7 mouse cellular contexts compared by ENCODE assay signal in the genomic region with DNA sequence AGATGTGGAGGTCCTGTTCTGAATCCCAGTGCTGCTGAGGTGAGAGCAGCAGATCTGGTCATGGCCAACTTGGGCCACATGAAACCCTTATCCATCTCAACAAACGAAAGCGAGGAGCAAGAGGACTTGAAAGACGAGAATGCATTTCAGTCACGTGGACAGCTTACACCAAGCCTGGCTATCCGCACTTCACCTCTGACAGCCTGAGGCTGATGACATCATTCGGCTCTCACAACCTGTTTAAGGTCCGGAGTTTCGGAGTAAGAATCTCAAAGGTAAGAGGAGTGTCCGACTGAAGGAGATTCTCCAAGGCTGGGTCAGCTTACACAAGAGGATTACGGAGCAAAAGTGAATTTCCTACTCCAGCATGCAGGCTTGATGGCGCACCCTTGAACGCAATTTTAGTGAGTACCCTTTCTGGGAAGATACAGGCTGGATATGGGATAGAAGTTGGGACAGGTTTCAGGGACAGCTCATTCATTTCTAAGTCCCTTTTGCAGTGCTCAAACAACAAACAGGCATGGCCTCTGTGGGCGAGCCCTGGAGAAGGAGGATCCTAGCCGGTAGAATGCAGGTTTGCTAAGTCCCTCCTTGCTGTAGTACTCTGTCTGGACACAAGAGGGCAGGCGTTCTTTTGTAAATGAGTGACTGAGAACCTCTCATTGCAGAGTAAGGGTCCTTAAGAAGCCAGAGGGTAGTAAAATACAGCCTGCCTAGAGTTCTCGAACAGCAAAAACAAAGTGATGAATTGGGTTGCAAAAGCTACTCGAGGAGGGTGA. TPM values are rescaled to one million over a fixed set of nuclear protein-coding genes. Genes with fewer than 3 reads are reported as not detected.
DNase-seq lines count a peak whose midpoint lies in the region; ATAC-seq lines count a peak whose summit lies in the region.

No protein-coding gene starts in this region.

- DNase-seq in adrenal gland, adult 2 months: peak; percentile 71
- DNase-seq in embryo, embryonic 11 days: peak; percentile 92
- DNase-seq in gastrocnemius, postnatal 36 days: peak; percentile 27 to 53
- DNase-seq in intestine, embryonic 14.5 days (ENCODE audit: low spot score): peak; percentile 95
- DNase-seq in left cerebral cortex, postnatal 25 days (ENCODE audit: low spot score in 2 of 2): peak; percentile 81 to 87
- DNase-seq in spleen, postnatal 10 days (ENCODE audit: low spot score in 2 of 2): peak; percentile 76 to 86

- H3K36me3 ChIP-seq in intestine, embryonic 14.5 days (ENCODE audit: control insufficient read depth, insufficient read depth, low read length): no peaks in the 10 kb centered on the region
- no peaks in the 10 kb centered on the region for H3K36me3 ChIP-seq in midbrain, embryonic 13.5 days

- H3K4me3 ChIP-seq in intestine, embryonic 14.5 days (ENCODE audit: low read depth, low read length): no peak overlapping the region
- no peak overlapping the region for H3K4me3 ChIP-seq in midbrain, embryonic 13.5 days (replicated peaks)

- H3K4me1 ChIP-seq in intestine, embryonic 14.5 days (replicated peaks; ENCODE audit: control insufficient read depth, insufficient read depth, low read length): no peaks in the 10 kb centered on the region
- H3K4me1 ChIP-seq in midbrain, embryonic 13.5 days (replicated peaks): no peaks in the 10 kb centered on the region

- 0 out of 2 replicates have a peak, but pooled peaks cover 4% of the 10 kb centered on the region for H3K9me3 ChIP-seq in intestine, embryonic 14.5 days (ENCODE audit: control insufficient read depth, low read length)
- no peaks in the 10 kb centered on the region for H3K9me3 ChIP-seq in midbrain, embryonic 13.5 days

- ATAC-seq in intestine, embryonic 14.5 days (replicated peaks; ENCODE audit: low FRiP score, low TSS enrichment, low read depth): peak; percentile 59
- ATAC-seq in midbrain, embryonic 13.5 days: peak; percentile 55; the same call in 1 of the 2 replicates

- WGBS in intestine, embryonic 14.5 days: 45% methylated on average over 17 of the region's 17 CpGs
- 50% methylated on average over 17 of the region's 17 CpGs for WGBS in midbrain, embryonic 13.5 days

- H3K9ac ChIP-seq in intestine, embryonic 14.5 days (ENCODE audit: low read length): no peak overlapping the region
- no peak overlapping the region for H3K9ac ChIP-seq in midbrain, embryonic 13.5 days (replicated peaks)

- no peak overlapping the region for H3K27ac ChIP-seq in intestine, embryonic 14.5 days (ENCODE audit: low read depth)
- H3K27ac ChIP-seq in midbrain, embryonic 13.5 days: no peak overlapping the region

- H3K27me3 ChIP-seq in intestine, embryonic 14.5 days (replicated peaks; ENCODE audit: control insufficient read depth, insufficient read depth, low read length): no peaks in the 10 kb centered on the region
- H3K27me3 ChIP-seq in midbrain, embryonic 13.5 days: no peaks in the 10 kb centered on the region

- intact Hi-C loops in gastrocnemius, postnatal 36 days (cut with DNase I): loop anchor here (2.0 kb wide), 1 partner anchor 100 kb away; no protein-coding TSS in a partner anchor
- intact Hi-C loops in left cerebral cortex, postnatal 25 days (cut with DNase I): loop anchor here (2.0 kb wide), 2 partner anchors 102 to 122 kb away; no protein-coding TSS in a partner anchor

- peak overlapping the region; percentile 27; the same call in 1 of the 2 replicates for H3K4me2 ChIP-seq in intestine, embryonic 14.5 days (ENCODE audit: low read length)
- no peak overlapping the region for H3K4me2 ChIP-seq in midbrain, embryonic 13.5 days (replicated peaks)

RNA-seq across cellular contexts. Expression of gene Plbd1, which starts 41.2 kb away (rescaled TPM):
- 10 to 100 TPM; 43.6 to 48.3 TPM for total RNA-seq in adrenal gland, adult 2 months (2021)
- 8.9 and 11.5 TPM in 2 replicates for polyA plus RNA-seq in adrenal gland, adult 2 months (2012; rRNA removed)
- total RNA-seq in gastrocnemius, postnatal 36 days (2021): 10 to 100 TPM; 13.7 to 16.8 TPM
- polyA plus RNA-seq in intestine, embryonic 14.5 days (2014; fragmentation: Nextera tagmentation; extraction: Ambion mirVana): 6.1 and 7.5 TPM in 2 replicates
- under 1 TPM; 0.16 to 0.30 TPM for total RNA-seq in left cerebral cortex, postnatal 25 days (2021)
- polyA plus RNA-seq in midbrain, embryonic 13.5 days (2015; fragmentation: Nextera tagmentation; extraction: Ambion mirVana): 0.24 and 0.47 TPM in 2 replicates

Comparison
In these comparisons a context has a peak if more than half of its experiments do, and no peak if none do; other contexts are left out.
1. DNase-seq: peak in every context shown above with its lines; median percentile 95 in intestine, embryonic 14.5 days; 92 in embryo, embryonic 11 days; 84 in left cerebral cortex, postnatal 25 days; 81 in spleen, postnatal 10 days; 71 in adrenal gland, adult 2 months; 40 in gastrocnemius, postnatal 36 days.
2. RNA of gene Plbd1, which starts 41.2 kb away (total RNA-seq): 43.6 to 48.3 TPM in adrenal gland, adult 2 months and 13.7 to 16.8 TPM in gastrocnemius, postnatal 36 days; 0.16 to 0.30 TPM in left cerebral cortex, postnatal 25 days; every median in the first group is over 10 times any median in the second.